Mouse (Mus musculus) spleen, postnatal 10 days (tissue): ENCODE measurements around the gene Cdh16.
"Not testable (repeated sequence)": the region's sequence is repeated elsewhere in the genome, so short reads cannot be mapped to it uniquely, and the experiment has no call there.

Source experiments
- DNase-seq, 2 experiments: peaks; one replicate each; pipeline ENCODE4 v3.0.0; 2021 to 2022; ENCODE audit warnings: low spot score in 2 of 2

Cdh16 gene

GRCm38 (mm10) chr8:104613119-104613518 lies 11.1 kb downstream of the Cdh16 start:
- no peak for DNase-seq

DNA sequence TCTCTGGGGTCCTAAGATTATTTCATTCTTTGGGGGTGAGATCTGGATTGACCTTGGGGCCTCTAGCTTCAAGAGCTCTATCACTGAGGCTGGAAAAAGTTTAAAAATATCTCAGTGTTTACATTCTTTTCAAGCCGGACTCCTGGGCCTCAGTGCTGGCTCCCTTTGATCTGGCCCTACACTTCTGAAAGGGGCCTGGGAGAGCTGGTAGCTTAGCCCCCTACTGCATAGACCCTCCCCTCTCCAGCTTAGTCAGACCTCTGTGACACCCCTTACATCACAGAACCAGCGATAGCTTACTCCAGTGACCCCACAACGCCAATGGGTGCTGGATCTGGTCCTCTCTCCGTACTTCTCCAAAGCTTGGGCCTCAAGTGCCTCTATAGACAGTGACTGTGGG lies 12.6 kb downstream of the Cdh16 start:
- DNase-seq = no peak

DNA sequence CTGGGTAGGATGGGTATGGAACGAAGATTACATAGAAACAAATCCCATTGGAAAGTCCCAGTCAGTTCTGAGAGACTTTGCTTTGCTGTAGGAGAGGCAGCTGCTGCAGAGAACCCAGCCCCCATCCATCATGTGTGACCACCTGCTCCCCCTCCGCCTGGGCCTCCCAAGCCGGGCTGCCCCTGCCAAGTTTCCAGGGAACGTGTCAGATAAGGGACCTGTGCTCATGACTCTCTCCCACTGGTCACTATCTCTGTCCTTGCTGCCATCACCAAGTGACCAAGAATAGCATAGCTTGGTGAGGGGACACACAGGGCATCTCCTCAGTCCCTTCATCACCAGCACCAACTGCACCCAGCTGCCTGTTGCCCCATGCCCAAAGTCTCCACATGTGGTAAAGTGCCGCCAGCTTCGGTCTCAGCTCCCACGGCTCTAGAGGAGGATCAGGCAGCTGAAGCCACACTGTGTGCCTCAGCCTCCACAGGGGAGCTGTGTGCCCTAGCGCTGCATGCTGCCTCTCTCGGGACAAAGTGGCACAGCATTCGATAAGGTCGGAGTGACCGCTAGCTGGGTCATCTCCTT lies 13.9 kb downstream of the Cdh16 start:
- no peak for DNase-seq

DNA sequence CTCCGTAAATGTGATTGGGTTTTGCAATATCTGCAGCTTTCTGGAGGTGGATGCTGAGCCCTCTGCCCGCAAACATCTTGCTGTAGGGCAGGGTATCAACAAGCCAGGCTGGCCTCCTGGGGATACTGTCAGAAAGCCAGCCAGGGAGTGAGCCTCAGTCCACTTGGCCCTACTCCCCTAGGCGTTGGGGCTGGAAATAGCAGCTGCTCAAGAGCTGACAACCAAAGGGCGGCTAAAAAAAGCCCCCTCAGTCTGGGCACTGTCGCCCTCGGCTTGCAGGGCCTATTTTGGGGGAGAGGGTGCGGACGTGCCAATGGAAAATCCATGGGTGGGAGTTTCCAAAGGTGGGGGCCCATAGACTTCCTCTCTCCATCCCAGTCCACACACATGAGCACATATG lies 15.0 kb downstream of the Cdh16 start:
- DNase-seq = no peak

DNA sequence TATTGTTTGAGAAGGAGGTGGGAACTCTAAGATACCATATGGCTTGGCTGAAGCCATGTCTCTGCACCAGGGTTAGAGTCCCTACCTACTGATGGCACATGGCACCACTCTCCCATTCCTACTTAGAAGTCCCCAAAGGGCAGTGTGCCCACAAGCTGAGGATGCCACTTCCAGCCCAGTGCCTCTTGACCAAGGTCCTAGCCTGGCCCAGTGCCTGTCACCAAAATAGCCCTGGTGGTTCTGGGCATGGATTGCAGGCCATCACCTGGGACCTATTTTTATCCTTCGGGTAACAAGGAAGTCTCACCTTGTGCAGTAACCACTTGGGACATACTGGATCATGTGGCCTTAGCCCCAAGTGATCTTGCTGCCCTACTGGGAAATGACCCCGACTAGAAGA lies 16.3 kb downstream of the Cdh16 start:
- no peak for DNase-seq

DNA sequence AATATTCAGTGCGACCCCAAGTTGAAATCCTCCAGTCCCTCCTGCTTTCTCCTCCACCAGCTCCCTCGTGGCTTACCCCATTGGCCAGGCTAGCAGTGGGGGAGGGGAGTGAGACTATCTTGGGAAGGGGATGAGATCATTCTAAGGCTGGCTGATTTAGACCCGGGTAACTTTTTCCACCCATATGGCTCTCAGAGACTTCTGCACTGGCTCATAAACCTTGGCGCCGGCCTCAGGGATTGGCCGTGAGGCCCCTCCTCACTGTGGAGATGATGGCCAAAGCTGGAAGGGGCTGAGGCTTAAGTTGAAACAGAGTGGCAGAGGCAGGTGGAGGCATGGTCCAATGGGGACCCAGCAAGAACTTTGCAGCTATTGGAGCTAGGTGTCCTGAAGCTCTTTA lies 17.9 kb downstream of the Cdh16 start:
- no peak for DNase-seq

GRCm38 (mm10) chr8:104603245-104603593 lies 21.0 kb downstream of the Cdh16 start:
- no peak for DNase-seq

- DNase-seq = peak; percentile 34 to 78
Measured at GRCm38 (mm10) chr8:104602468-104603244, 21.5 kb downstream of the Cdh16 start.

- DNase-seq = no peak
Measured at GRCm38 (mm10) chr8:104601941-104602371, 22.2 kb downstream of the Cdh16 start.

DNA sequence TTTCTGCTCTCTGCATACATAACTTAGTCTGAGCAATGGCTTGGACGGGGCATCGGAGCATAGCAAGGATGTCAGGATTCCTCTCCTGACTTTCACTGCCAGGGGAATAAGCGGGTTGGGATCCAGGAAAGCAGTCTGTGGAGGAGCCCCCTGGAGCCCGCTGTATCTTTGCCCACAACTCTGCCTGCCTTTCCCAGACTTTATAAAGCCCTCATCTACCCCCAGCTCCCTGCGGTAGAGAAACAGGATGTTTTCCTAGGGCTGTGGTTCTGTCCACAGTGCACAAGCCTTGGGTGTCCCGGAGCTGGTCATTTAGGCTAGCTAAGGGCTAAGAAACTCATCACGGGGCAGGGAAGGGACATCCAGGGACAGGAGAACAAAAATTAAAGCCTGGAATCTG lies 22.8 kb downstream of the Cdh16 start:
- no peak for DNase-seq

DNA sequence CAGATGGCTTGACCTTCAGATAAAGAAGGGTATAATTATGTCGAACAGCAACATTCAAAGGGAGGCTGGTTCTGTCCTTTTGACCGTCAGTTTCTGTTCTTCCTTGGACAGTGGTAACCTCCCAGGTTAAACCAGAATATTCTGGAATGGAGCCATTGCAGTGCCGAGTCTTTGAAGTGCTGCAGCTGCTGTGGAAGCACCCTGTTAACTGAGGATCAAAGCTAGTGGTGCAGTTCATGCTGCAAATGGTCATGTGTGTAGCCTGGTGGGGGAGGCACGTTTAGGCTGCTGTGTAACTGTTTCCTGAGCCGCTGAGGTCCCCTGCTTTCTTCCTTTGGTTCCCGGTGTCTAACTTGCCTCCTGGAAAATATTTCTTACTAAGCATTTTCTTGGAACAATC lies 25.7 kb downstream of the Cdh16 start:
- no peak for DNase-seq

DNA sequence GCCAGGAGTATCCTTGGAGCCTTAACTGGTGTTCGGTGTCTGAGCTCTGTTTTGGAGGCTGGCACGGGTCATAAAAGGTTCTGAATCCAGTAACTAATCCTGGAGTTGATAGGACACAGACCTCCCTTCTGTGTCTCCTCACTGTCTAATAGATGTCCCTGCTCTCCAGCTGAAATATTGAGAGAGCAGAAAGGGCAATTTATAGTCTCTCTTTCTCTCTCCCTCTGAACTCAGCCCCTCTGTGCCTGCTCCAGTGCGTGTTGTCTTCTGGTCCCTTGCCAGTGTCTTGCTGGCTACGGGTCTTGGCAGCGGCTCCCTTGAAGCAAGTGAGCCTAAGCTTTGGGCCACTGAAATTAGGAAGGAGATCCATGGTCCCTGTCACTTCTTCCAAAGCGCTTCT lies 26.5 kb downstream of the Cdh16 start:
- DNase-seq = no peak

DNA sequence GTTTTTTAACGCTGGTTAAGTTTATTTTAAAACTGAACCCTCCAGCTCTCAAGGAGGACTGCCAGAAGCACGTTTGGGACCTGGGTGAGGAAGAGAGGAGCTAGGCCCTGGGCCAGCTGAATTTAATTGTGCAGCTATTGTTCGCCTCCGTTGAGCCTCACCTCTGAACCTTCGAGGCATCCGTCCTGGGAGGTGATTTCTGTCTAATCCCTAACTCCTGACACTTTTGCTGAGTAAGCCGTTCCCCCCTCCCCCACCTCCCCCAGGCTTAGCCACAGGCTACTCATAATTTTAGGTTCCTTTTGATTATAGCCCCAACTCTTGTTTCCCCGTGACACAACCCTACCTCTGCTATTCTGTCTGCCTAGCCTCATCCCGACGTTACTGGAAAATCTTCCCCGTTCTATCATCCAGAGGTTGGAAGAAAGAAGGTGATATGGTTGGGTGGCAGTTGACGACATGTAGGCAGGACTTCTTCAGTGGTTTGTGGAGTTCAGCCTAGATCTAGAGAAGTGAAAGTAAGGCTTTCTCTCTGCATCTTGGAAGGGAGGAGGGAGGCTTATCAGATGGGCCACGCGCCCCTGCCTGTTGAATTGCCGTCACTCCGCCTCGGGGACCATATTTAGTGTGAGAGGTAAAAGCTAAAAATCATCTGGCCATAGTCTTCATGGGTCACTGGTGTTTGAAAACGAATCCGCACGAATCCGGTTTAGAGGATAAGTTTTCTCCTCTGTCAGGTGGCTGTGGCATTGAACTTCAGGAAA lies 28.2 kb downstream of the Cdh16 start:
- DNase-seq = peak in 1 of 2 experiments; percentile 37

DNA sequence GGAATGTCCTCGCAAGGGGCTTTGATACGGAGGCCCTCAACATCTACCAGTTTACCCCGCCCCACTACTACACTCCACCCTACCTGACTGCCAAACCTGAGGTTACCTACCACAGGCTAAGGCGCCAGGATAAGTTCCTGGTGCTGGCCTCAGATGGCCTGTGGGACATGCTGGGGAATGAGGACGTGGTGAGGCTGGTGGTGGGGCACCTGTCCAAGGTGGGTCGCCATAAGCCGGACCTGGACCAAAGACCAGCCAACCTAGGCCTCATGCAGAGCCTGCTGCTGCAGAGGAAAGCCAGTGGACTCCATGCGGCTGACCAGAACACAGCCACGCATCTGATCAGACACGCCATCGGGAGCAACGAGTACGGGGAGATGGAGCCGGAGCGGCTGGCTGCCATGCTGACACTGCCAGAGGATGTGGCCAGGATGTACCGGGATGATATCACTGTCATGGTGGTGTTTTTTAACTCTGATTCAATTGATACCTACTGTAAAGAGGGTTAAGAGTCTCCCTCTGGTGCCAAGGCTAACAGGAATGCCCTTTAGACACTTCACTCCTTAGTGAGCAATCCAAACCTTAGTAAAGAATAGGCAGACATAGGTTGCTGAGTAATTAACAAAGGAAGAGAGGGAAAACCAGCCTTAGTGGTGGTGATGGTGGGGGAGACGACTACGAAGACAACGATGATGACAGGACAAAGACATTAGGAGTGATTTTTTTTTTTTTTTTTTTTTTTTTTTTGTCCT lies 29.4 kb downstream of the Cdh16 start:
- DNase-seq = no peak

DNA sequence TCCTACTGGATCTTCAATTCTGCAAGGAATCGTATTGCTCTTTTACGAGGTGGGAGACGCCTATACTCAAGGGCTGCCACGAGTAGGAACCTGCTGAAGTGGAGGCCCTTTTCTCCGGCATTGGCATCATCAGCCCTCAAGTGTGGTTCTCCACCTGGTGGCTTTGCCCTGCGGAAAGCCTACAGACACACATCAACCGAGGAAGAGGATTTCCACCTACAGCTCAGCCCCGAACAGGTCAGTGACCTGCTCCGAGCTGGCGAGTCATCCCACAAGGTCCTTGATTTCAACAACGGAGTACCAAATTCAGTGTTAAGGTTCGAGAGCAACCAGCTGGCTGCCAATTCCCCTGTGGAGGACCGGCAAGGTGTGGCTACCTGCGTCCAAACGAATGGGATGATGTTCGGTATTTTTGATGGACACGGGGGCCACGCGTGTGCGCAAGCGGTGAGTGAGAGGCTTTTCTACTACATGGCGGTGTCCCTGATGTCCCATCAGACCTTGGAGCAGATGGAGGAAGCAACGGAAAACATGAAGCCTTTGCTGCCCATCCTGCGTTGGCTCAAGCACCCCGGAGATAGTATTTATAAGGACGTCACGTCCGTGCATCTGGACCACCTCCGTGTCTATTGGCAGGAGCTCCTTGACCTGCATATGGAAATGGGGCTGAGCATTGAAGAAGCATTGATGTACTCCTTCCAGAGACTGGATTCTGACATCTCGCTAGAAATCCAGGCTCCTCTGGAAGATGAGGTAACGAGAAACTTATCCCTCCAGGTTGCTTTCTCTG lies 30.5 kb downstream of the Cdh16 start:
- DNase-seq = no peak

GRCm38 (mm10) chr8:104592566-104592965 lies 31.6 kb downstream of the Cdh16 start:
- DNase-seq = no peak

DNA sequence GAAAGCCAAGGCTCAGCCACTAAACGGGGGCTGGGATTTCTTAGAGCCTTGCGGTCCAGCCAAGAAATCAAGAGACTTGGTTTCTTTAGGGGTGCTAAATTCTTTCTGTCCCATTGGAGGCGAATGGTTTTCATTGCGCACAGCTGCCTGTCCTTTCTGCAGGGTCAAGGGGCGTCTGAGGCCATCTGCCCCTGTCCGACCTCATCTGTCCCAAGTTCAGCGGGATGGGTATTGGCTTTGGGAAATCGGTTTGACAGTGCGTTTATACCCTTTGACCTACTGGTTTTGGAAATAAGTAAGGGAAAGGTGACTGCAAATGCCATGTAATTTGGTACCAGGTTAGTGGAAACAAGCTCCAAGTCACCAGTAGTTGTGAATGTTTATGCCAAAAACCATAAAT lies 32.3 kb downstream of the Cdh16 start:
- DNase-seq = no peak

DNA sequence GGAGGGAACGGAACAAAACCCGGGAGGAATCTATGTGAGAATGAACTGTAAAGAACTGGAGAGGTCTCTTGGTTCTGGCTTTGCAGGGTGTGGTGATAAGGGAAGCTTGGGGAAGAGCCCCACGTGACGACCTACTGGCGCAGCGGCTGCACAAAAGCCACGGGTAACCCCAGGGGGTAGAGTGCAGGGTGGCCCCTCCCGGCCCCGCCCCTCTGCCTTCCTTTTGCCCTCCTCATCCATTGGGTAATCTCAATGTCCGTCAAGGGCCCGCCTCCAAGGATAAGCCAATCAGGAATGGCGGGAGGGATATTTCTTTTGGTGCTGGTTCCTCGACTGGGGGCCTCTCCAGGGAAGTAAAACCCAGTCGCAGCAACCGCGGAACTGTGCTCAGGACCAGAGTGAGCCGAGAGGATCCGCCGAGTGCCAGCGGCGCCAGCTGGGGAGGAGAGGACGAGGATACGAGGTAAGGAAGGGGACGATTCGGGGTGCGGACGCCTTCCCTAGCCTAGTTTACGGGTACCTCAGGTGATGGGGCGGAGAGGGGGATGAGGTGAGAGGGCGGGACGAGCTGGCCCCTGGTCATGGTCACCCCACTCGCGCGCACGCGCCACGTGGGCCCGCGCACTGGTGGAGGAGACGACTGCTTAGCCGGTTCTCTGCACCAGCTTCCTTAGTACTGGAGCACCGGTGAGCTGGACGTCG lies 32.9 kb downstream of the Cdh16 start, which contains the start of gene Pdp2:
TSS of gene Pdp2 (plus strand) at position 319 of the 702 bp plus-strand sequence.
- peak; percentile 79 to 85 for DNase-seq

DNA sequence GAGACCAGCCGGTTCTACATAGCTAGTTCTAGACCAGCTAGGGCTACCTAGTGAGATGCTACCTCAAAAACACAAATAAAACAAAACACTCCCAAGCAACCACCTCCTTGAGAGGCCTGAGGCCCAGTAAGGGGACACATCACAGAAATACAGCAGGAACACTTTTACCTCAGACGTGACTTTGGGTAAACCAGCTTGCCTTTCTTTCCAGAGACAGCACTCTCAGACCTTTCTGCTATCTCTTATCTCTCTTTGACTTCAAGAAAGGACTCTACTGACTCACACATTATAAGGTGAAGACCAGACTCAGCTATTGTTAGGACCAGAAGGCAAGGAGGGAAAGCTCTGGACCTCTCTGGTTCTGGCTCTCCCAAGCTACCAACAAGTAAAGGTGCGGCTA lies 33.9 kb downstream of the Cdh16 start:
- no peak for DNase-seq

DNA sequence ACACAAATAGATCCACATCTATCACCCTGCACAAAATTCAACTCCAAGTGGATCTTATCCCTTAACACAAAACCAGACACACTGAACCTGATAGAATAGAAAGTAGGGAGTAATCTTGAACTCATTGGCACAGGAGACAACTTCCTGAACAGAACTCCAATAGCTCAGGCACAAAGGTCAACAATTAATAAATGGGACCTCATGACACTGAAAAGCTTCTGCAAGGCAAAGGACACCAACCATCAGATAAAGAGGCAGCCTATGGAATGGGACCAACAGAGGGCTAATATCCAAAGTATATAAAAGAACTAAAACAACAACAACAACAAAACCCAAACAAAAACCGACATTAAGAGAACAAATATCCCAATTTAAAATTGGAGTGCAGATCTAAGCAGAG lies 39.7 kb downstream of the Cdh16 start:
- DNase-seq = no peak

DNA sequence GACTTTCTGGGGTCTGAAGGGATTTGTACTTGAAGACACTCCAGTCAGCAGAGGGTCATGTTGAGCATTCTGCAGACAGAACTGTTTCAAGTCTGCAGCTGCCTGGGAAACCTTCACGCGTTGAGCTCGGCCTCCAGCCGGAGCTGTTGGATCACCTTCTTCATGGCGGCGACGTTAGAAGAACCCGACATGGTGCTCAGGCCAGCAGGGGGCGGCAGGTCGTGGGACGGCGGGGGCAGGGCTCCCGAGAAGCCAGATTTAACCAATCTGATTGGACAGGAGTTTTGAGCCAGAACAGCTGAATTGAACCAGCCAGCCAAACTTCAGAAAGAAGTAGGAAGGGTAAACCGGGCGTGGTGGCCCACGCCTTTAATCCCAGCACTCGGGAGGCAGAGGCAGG lies 46.6 kb downstream of the Cdh16 start:
- DNase-seq = not testable (repeated sequence)
